Mouse (Mus musculus) neural tube, embryonic 11.5 days (tissue): Measurements from ENCODE around the gene Slc1a2. TPM values are rescaled to one million over a fixed set of nuclear protein-coding genes. Genes with fewer than 3 reads are reported as not detected.
A peak's percentile ranks its signal among the peaks of the same experiment; 100 is the strongest.

Source experiments
- ATAC-seq: fragments of 200-750 bp; cut with Nextera tagmentation; 2 replicates; pipeline ENCODE4 v1.8.0; 2017; ENCODE audit warnings: moderate number of reproducible peaks, mild to moderate bottlenecking, moderate TSS enrichment, moderate library complexity; ENCODE audit not compliant: insufficient read depth, low FRiP score, low TSS enrichment
- DNase-seq: peaks from one replicate; pipeline ENCODE4 v3.0.0-alpha.2; 2015; ENCODE audit warnings: low spot score
- H3K27ac ChIP-seq: fragments of 300-500 bp; sonication (generic); 2 replicates; pipeline ENCODE4 v1.5.1; 2014; ENCODE audit warnings: low read depth, mild to moderate bottlenecking, low read length
- H3K27me3 ChIP-seq: fragments of 300-500 bp; sonication (generic); 2 replicates; pipeline ENCODE4 v1.6.1; 2014; ENCODE audit warnings: mild to moderate bottlenecking, low read length, mixed read lengths; ENCODE audit not compliant: control insufficient read depth, insufficient read depth
- H3K36me3 ChIP-seq: fragments of 300-500 bp; sonication (generic); 2 replicates; pipeline ENCODE4 v1.6.1; 2014; ENCODE audit warnings: mild to moderate bottlenecking, low read length, moderate library complexity, mixed read lengths; ENCODE audit not compliant: control insufficient read depth, insufficient read depth
- H3K4me1 ChIP-seq: fragments of 300-500 bp; sonication (generic); 2 replicates; pipeline ENCODE4 v1.6.1; 2014; ENCODE audit warnings: low read length, mixed read lengths; ENCODE audit not compliant: control insufficient read depth, insufficient read depth
- H3K4me2 ChIP-seq: fragments of 300-500 bp; sonication (generic); 2 replicates; pipeline ENCODE4 v1.6.1; 2014; ENCODE audit warnings: low read depth, mild to moderate bottlenecking, moderate library complexity
- H3K4me3 ChIP-seq: fragments of 300-500 bp; sonication (generic); 2 replicates; pipeline ENCODE4 v1.5.1; 2014; ENCODE audit warnings: low read depth, low read length
- H3K9ac ChIP-seq: fragments of 300-500 bp; sonication (generic); 2 replicates; pipeline ENCODE4 v1.6.1; 2014; ENCODE audit warnings: mild to moderate bottlenecking, low read length
- H3K9me3 ChIP-seq: fragments of 300-500 bp; sonication (generic); 2 replicates; pipeline ENCODE4 v1.6.1; 2016; ENCODE audit warnings: low read length; ENCODE audit not compliant: control insufficient read depth
- WGBS: fragments of 180-500 bp; shearing (Covaris S2); extraction: QIAGEN DNeasy Blood & Tissue Kit; methylation state at CpG from one replicate; pipeline ENCODE4 v1.1.7; 2014; 5-methylcytosine and 5-hydroxymethylcytosine counted together
- polyA plus RNA-seq: library from polyadenylated mRNA; unstranded; fragments of >200 nt; fragmentation: Nextera tagmentation; extraction: Ambion mirVana; gene quantifications from 2 replicates; pipeline ENCODE4 v1.2.1, GENCODE M21; 2014

Gene Slc1a2
- polyA plus RNA-seq, 1 experiment from 2014 or later = 12.9 TPM

- Histone ChIP-seq H3K4me1 (no peaks in the 10 kb centered on the region), H3K9ac (no peak overlapping the region), H3K27me3 (no peaks in the 10 kb centered on the region), H3K36me3 (no peaks in the 10 kb centered on the region), H3K9me3 (no peaks in the 10 kb centered on the region), H3K4me2 (no peak overlapping the region), H3K27ac (no peak overlapping the region), H3K4me3 (no peak overlapping the region)
- WGBS = 75% methylated on average over 3 of the region's 3 CpGs
- DNase-seq (no peak), ATAC-seq (no peak)
Observed at GRCm38 (mm10) chr2:102635523-102636060, 22.9 kb upstream of the Slc1a2 start.

GRCm38 (mm10) chr2:102636116-102636600 lies 22.3 kb upstream of the Slc1a2 start:
- WGBS = 90% methylated on average over 7 of the region's 7 CpGs
- Histone ChIP-seq H3K4me3 (no peak overlapping the region), H3K27me3 (no peaks in the 10 kb centered on the region), H3K36me3 (no peaks in the 10 kb centered on the region), H3K9me3 (no peaks in the 10 kb centered on the region), H3K9ac (no peak overlapping the region), H3K4me1 (no peaks in the 10 kb centered on the region), H3K27ac (no peak overlapping the region), H3K4me2 (no peak overlapping the region)
- DNase-seq (no peak), ATAC-seq (no peak)

- no peak overlapping the region for H3K9ac ChIP-seq
- 54% methylated on average over 5 of the region's 5 CpGs for WGBS
Observed at GRCm38 (mm10) chr2:102638140-102638539, 20.3 kb upstream of the Slc1a2 start.

GRCm38 (mm10) chr2:102638690-102639089 lies 19.8 kb upstream of the Slc1a2 start:
- Histone ChIP-seq H3K9me3 (no peaks in the 10 kb centered on the region), H3K27ac (no peak overlapping the region), H3K4me3 (no peak overlapping the region), H3K4me1 (no peaks in the 10 kb centered on the region), H3K27me3 (no peaks in the 10 kb centered on the region), H3K9ac (no peak overlapping the region), H3K4me2 (no peak overlapping the region), H3K36me3 (no peaks in the 10 kb centered on the region)
- DNase-seq (no peak), ATAC-seq (no peak)
- whole genome bisulfite sequencing = 68% methylated on average over 2 of the region's 2 CpGs

More at GRCm38 (mm10) chr2:102638140-102638539, 20.3 kb upstream of the Slc1a2 start:
- H3K27me3 ChIP-seq = no peaks in the 10 kb centered on the region
- DNase-seq = no peak
- no peak overlapping the region for H3K4me3 ChIP-seq
- no peak for ATAC-seq
- no peaks in the 10 kb centered on the region for H3K4me1 ChIP-seq
- no peaks in the 10 kb centered on the region for H3K9me3 ChIP-seq
- H3K36me3 ChIP-seq = no peaks in the 10 kb centered on the region
- H3K4me2 ChIP-seq = no peak overlapping the region
- H3K27ac ChIP-seq = no peak overlapping the region

- Histone ChIP-seq H3K27me3 (no peaks in the 10 kb centered on the region), H3K9me3 (no peaks in the 10 kb centered on the region), H3K4me1 (no peaks in the 10 kb centered on the region), H3K36me3 (no peaks in the 10 kb centered on the region), H3K4me2 (no peak overlapping the region), H3K27ac (no peak overlapping the region), H3K4me3 (no peak overlapping the region), H3K9ac (no peak overlapping the region)
- DNase-seq (no peak), ATAC-seq (no peak)
- WGBS = 84% methylated on average over 10 of the region's 10 CpGs
Observed at GRCm38 (mm10) chr2:102648845-102649500, 9.5 kb upstream of the Slc1a2 start.

- ATAC-seq (no peak), DNase-seq (no peak)
- WGBS = 89% methylated on average over 4 of the region's 4 CpGs
- Histone ChIP-seq H3K9ac (no peak overlapping the region), H3K9me3 (no peaks in the 10 kb centered on the region), H3K4me2 (no peak overlapping the region), H3K36me3 (no peaks in the 10 kb centered on the region), H3K4me3 (no peak overlapping the region), H3K27ac (no peak overlapping the region), H3K27me3 (no peaks in the 10 kb centered on the region), H3K4me1 (no peaks in the 10 kb centered on the region)
Observed at GRCm38 (mm10) chr2:102650322-102650721, 8.1 kb upstream of the Slc1a2 start.

- WGBS = 26% methylated on average over 8 of the region's 8 CpGs
Observed at GRCm38 (mm10) chr2:102655966-102656725, 2.3 kb upstream of the Slc1a2 start.

GRCm38 (mm10) chr2:102657726-102658125 lies 733 bp upstream of the Slc1a2 start:
- Histone ChIP-seq H3K9ac (no peak overlapping the region), H3K36me3 (no peaks in the 10 kb centered on the region), H3K4me2 (peak overlapping the region; percentile 92), H3K9me3 (no peaks in the 10 kb centered on the region), H3K27ac (peak overlapping the region; percentile 92), H3K4me3 (0 out of 2 replicates have a peak overlapping the region, but pooled peaks have one; percentile 71), H3K4me1 (peaks cover 19% of the 10 kb centered on the region), H3K27me3 (no peaks in the 10 kb centered on the region)
- ATAC-seq = peak; percentile 47; the same call in 1 of the 2 replicates
- peak; percentile 57 for DNase-seq
- WGBS = under 1% methylated on average over 7 of the region's 7 CpGs

More at GRCm38 (mm10) chr2:102655966-102656725, 2.3 kb upstream of the Slc1a2 start:
- Histone ChIP-seq H3K36me3 (no peaks in the 10 kb centered on the region), H3K27me3 (no peaks in the 10 kb centered on the region), H3K4me2 (no peak overlapping the region), H3K4me1 (peaks cover 12% of the 10 kb centered on the region), H3K27ac (no peak overlapping the region), H3K4me3 (no peak overlapping the region), H3K9ac (no peak overlapping the region), H3K9me3 (no peaks in the 10 kb centered on the region)
- peak; percentile 48 for DNase-seq
- peak; percentile 64 for ATAC-seq
